Mouse (Mus musculus): ENCODE data around the gene Rnf182. TPM values are rescaled to one million over a fixed set of nuclear protein-coding genes. Genes with fewer than 3 reads are reported as not detected.

Gene Rnf182
- polyA plus RNA-seq, 1 experiment from 2014 or later = 2.8 TPM

- H3K4me2 ChIP-seq = no peak overlapping the region
- H3K27ac ChIP-seq = no peak overlapping the region
- ATAC-seq (replicated peaks; ENCODE audit: insufficient number of reproducible peaks, insufficient read depth, low FRiP score, low read depth) = no peak
- peaks cover 20% of the 10 kb centered on the region for H3K4me1 ChIP-seq (replicated peaks)
- no peak overlapping the region for H3K9ac ChIP-seq
- 0 out of 2 replicates have a peak, but pooled peaks cover 7% of the 10 kb centered on the region for H3K27me3 ChIP-seq
- H3K9me3 ChIP-seq (replicated peaks) = no peaks in the 10 kb centered on the region
- no peak overlapping the region for H3K4me3 ChIP-seq
- H3K36me3 ChIP-seq = no peaks in the 10 kb centered on the region
- WGBS = 87% methylated on average over 3 of the region's 3 CpGs
Observed at GRCm38 (mm10) chr13:43614667-43615066, 843 bp upstream of the Rnf182 start.

GRCm38 (mm10) chr13:43615194-43615576 is 325 bp upstream of the Rnf182 start:
- Histone ChIP-seq H3K4me1 (replicated peaks) (peaks cover 24% of the 10 kb centered on the region), H3K4me2 (peak overlapping the region; percentile 98), H3K9me3 (replicated peaks) (no peaks in the 10 kb centered on the region), H3K9ac (peak overlapping the region; percentile 77), H3K27ac (0 out of 2 replicates have a peak overlapping the region, but pooled peaks have one; percentile 51), H3K27me3 (0 out of 2 replicates have a peak, but pooled peaks cover 7% of the 10 kb centered on the region), H3K36me3 (no peaks in the 10 kb centered on the region), H3K4me3 (peak overlapping the region; percentile 86)
- 21% methylated on average over 9 of the region's 9 CpGs for WGBS
- no peak for ATAC-seq (replicated peaks; ENCODE audit: insufficient number of reproducible peaks, insufficient read depth, low FRiP score, low read depth)

GRCm38 (mm10) chr13:43616551-43616950 is 1.0 kb downstream of the Rnf182 start:
- ATAC-seq (replicated peaks; ENCODE audit: insufficient number of reproducible peaks, insufficient read depth, low FRiP score, low read depth) = no peak
- Histone ChIP-seq H3K9ac (no peak overlapping the region), H3K36me3 (no peaks in the 10 kb centered on the region), H3K27ac (no peak overlapping the region), H3K4me3 (peak overlapping the region; percentile 86), H3K27me3 (0 out of 2 replicates have a peak, but pooled peaks cover 7% of the 10 kb centered on the region), H3K4me1 (replicated peaks) (peaks cover 24% of the 10 kb centered on the region), H3K4me2 (peak overlapping the region; percentile 98), H3K9me3 (replicated peaks) (no peaks in the 10 kb centered on the region)
- 36% methylated on average over 6 of the region's 6 CpGs for WGBS

GRCm38 (mm10) chr13:43619550-43620175 is 4.2 kb downstream of the Rnf182 start:
- no peak for ATAC-seq (replicated peaks; ENCODE audit: insufficient number of reproducible peaks, insufficient read depth, low FRiP score, low read depth)
- WGBS = 57% methylated on average over 4 of the region's 4 CpGs

GRCm38 (mm10) chr13:43627922-43628321 is 12.4 kb downstream of the Rnf182 start:
- WGBS = 75% methylated on average over 5 of the region's 5 CpGs
- H3K4me3 ChIP-seq = no peak overlapping the region
- no peak overlapping the region for H3K9ac ChIP-seq
- H3K4me2 ChIP-seq = no peak overlapping the region
- ATAC-seq (replicated peaks; ENCODE audit: insufficient number of reproducible peaks, insufficient read depth, low FRiP score, low read depth) = no peak
- no peak overlapping the region for H3K27ac ChIP-seq
- H3K9me3 ChIP-seq (replicated peaks) = no peaks in the 10 kb centered on the region
- H3K27me3 ChIP-seq = no peaks in the 10 kb centered on the region
- no peaks in the 10 kb centered on the region for H3K36me3 ChIP-seq
- peaks cover 5% of the 10 kb centered on the region; the same call in 1 of the 2 replicates for H3K4me1 ChIP-seq (replicated peaks)

More at GRCm38 (mm10) chr13:43619550-43620175, 4.2 kb downstream of the Rnf182 start:
- H3K9me3 ChIP-seq (replicated peaks) = no peaks in the 10 kb centered on the region
- no peak overlapping the region for H3K27ac ChIP-seq
- H3K9ac ChIP-seq = no peak overlapping the region
- H3K36me3 ChIP-seq = no peaks in the 10 kb centered on the region
- no peak overlapping the region for H3K4me2 ChIP-seq
- peaks cover 24% of the 10 kb centered on the region for H3K4me1 ChIP-seq (replicated peaks)
- H3K27me3 ChIP-seq = 0 out of 2 replicates have a peak, but pooled peaks cover 7% of the 10 kb centered on the region
- no peak overlapping the region for H3K4me3 ChIP-seq

- WGBS = 49% methylated on average over 7 of the region's 7 CpGs
- Histone ChIP-seq H3K27ac (no peak overlapping the region), H3K4me1 (replicated peaks) (peaks cover 5% of the 10 kb centered on the region; the same call in 1 of the 2 replicates), H3K4me2 (no peak overlapping the region), H3K9me3 (replicated peaks) (no peaks in the 10 kb centered on the region), H3K4me3 (no peak overlapping the region), H3K36me3 (no peaks in the 10 kb centered on the region), H3K9ac (no peak overlapping the region), H3K27me3 (no peaks in the 10 kb centered on the region)
- no peak for ATAC-seq (replicated peaks; ENCODE audit: insufficient number of reproducible peaks, insufficient read depth, low FRiP score, low read depth)
Observed at GRCm38 (mm10) chr13:43629785-43630184, 14.3 kb downstream of the Rnf182 start.

- Histone ChIP-seq H3K4me1 (replicated peaks) (peaks cover 5% of the 10 kb centered on the region; the same call in 1 of the 2 replicates), H3K4me3 (no peak overlapping the region), H3K27me3 (no peaks in the 10 kb centered on the region), H3K9ac (no peak overlapping the region), H3K9me3 (replicated peaks) (no peaks in the 10 kb centered on the region), H3K4me2 (no peak overlapping the region), H3K36me3 (no peaks in the 10 kb centered on the region), H3K27ac (no peak overlapping the region)
- 91% methylated on average over 6 of the region's 6 CpGs for WGBS
- no peak for ATAC-seq (replicated peaks; ENCODE audit: insufficient number of reproducible peaks, insufficient read depth, low FRiP score, low read depth)
Observed at GRCm38 (mm10) chr13:43631266-43631665, 15.8 kb downstream of the Rnf182 start.

- no peak for ATAC-seq (replicated peaks; ENCODE audit: insufficient number of reproducible peaks, insufficient read depth, low FRiP score, low read depth)
- 79% methylated on average over 4 of the region's 4 CpGs for WGBS
- peaks cover 5% of the 10 kb centered on the region; the same call in 1 of the 2 replicates for H3K4me1 ChIP-seq (replicated peaks)
- H3K27ac ChIP-seq = no peak overlapping the region
- H3K36me3 ChIP-seq = no peaks in the 10 kb centered on the region
- H3K27me3 ChIP-seq = no peaks in the 10 kb centered on the region
- H3K4me3 ChIP-seq = no peak overlapping the region
- H3K9ac ChIP-seq = no peak overlapping the region
- H3K4me2 ChIP-seq = no peak overlapping the region
- no peaks in the 10 kb centered on the region for H3K9me3 ChIP-seq (replicated peaks)
Observed at GRCm38 (mm10) chr13:43633024-43633423, 17.5 kb downstream of the Rnf182 start.

- no peaks in the 10 kb centered on the region for H3K36me3 ChIP-seq
- H3K4me1 ChIP-seq (replicated peaks) = no peaks in the 10 kb centered on the region
- no peaks in the 10 kb centered on the region for H3K27me3 ChIP-seq
- no peak for ATAC-seq (replicated peaks; ENCODE audit: insufficient number of reproducible peaks, insufficient read depth, low FRiP score, low read depth)
- 76% methylated on average over 7 of the region's 7 CpGs for WGBS
- no peak overlapping the region for H3K4me2 ChIP-seq
- no peaks in the 10 kb centered on the region for H3K9me3 ChIP-seq (replicated peaks)
- H3K27ac ChIP-seq = no peak overlapping the region
- no peak overlapping the region for H3K9ac ChIP-seq
- H3K4me3 ChIP-seq = no peak overlapping the region
Observed at GRCm38 (mm10) chr13:43637720-43638119, 22.2 kb downstream of the Rnf182 start.

- WGBS = 13% methylated on average over 1 of the region's 1 CpGs
- no peak for ATAC-seq (replicated peaks; ENCODE audit: insufficient number of reproducible peaks, insufficient read depth, low FRiP score, low read depth)
Observed at GRCm38 (mm10) chr13:43644991-43645390, 29.5 kb downstream of the Rnf182 start.

GRCm38 (mm10) chr13:43648556-43648955 is 33.0 kb downstream of the Rnf182 start:
- H3K27ac ChIP-seq = no peak overlapping the region
- no peak overlapping the region for H3K9ac ChIP-seq
- no peaks in the 10 kb centered on the region for H3K27me3 ChIP-seq
- WGBS = 58% methylated on average over 6 of the region's 6 CpGs
- no peaks in the 10 kb centered on the region for H3K4me1 ChIP-seq (replicated peaks)
- no peak for ATAC-seq (replicated peaks; ENCODE audit: insufficient number of reproducible peaks, insufficient read depth, low FRiP score, low read depth)
- no peak overlapping the region for H3K4me2 ChIP-seq
- no peaks in the 10 kb centered on the region for H3K9me3 ChIP-seq (replicated peaks)
- no peak overlapping the region for H3K4me3 ChIP-seq
- no peaks in the 10 kb centered on the region for H3K36me3 ChIP-seq

More at GRCm38 (mm10) chr13:43644991-43645390, 29.5 kb downstream of the Rnf182 start:
- Histone ChIP-seq H3K36me3 (no peaks in the 10 kb centered on the region), H3K4me3 (no peak overlapping the region), H3K27ac (no peak overlapping the region), H3K9ac (no peak overlapping the region), H3K4me2 (no peak overlapping the region), H3K27me3 (no peaks in the 10 kb centered on the region), H3K9me3 (replicated peaks) (no peaks in the 10 kb centered on the region), H3K4me1 (replicated peaks) (no peaks in the 10 kb centered on the region)

GRCm38 (mm10) chr13:43651277-43651676 is 35.8 kb downstream of the Rnf182 start:
- WGBS = 78% methylated on average over 3 of the region's 3 CpGs

More at GRCm38 (mm10) chr13:43651277-43651676, 35.8 kb downstream of the Rnf182 start:
- Histone ChIP-seq H3K4me3 (no peak overlapping the region), H3K4me1 (replicated peaks) (peaks cover 4% of the 10 kb centered on the region), H3K4me2 (no peak overlapping the region), H3K9me3 (replicated peaks) (no peaks in the 10 kb centered on the region), H3K27me3 (no peaks in the 10 kb centered on the region), H3K9ac (no peak overlapping the region), H3K27ac (no peak overlapping the region), H3K36me3 (no peaks in the 10 kb centered on the region)
- ATAC-seq (replicated peaks; ENCODE audit: insufficient number of reproducible peaks, insufficient read depth, low FRiP score, low read depth) = no peak
